8 mouse cellular contexts compared by ENCODE assay signal in genomic region chr7:31149271-31149670, GRCm38 (mm10). TPM values are rescaled to one million over a fixed set of nuclear protein-coding genes. Genes with fewer than 3 reads are reported as not detected.
DNase-seq lines count a peak whose midpoint lies in the region; ATAC-seq and TF ChIP-seq lines count a peak whose summit lies in the region.

No protein-coding gene starts in this region.

- peak overlapping the region; percentile 88 for H3K4me3 ChIP-seq in kidney, embryonic 14.5 days (ENCODE audit: low read length)
- H3K4me3 ChIP-seq in bone marrow macrophage, adult 2 months (ENCODE audit: insufficient read depth, low read length) = peak overlapping the region; percentile 91
- H3K4me3 ChIP-seq in hindbrain, embryonic 13.5 days = peak overlapping the region; percentile 79
- H3K4me3 ChIP-seq in midbrain, embryonic 13.5 days (replicated peaks) = peak overlapping the region; percentile 95

- no peak for DNase-seq in kidney, adult 18-20 months
- DNase-seq in embryo, embryonic 10.5 days (ENCODE audit: low spot score) = no peak

- H3K27me3 ChIP-seq in kidney, embryonic 14.5 days (ENCODE audit: control insufficient read depth, insufficient read depth, low read length) = no peaks in the 10 kb centered on the region
- no peaks in the 10 kb centered on the region for H3K27me3 ChIP-seq in hindbrain, embryonic 13.5 days
- no peaks in the 10 kb centered on the region for H3K27me3 ChIP-seq in midbrain, embryonic 13.5 days

- WGBS in kidney, embryonic 14.5 days = 29% methylated on average over 9 of the region's 9 CpGs
- 37% methylated on average over 9 of the region's 9 CpGs for WGBS in hindbrain, embryonic 13.5 days
- WGBS in midbrain, embryonic 13.5 days = 33% methylated on average over 9 of the region's 9 CpGs

- peak overlapping the region; percentile 79 for H3K4me2 ChIP-seq in kidney, embryonic 14.5 days (replicated peaks; ENCODE audit: low read depth, low read length)
- H3K4me2 ChIP-seq in hindbrain, embryonic 13.5 days = peak overlapping the region; percentile 74
- H3K4me2 ChIP-seq in midbrain, embryonic 13.5 days (replicated peaks) = peak overlapping the region; percentile 83

- no peak for TF ChIP-seq POLR2A in bone marrow macrophage, adult 2 months (IDR thresholded peaks at IDR 0.05; ENCODE audit: borderline replicate concordance, low read depth, low read length)

- H3K36me3 ChIP-seq in kidney, embryonic 14.5 days (ENCODE audit: control insufficient read depth, insufficient read depth, low read length) = peaks cover 9% of the 10 kb centered on the region; the same call in 1 of the 2 replicates
- H3K36me3 ChIP-seq in hindbrain, embryonic 13.5 days = peaks cover 11% of the 10 kb centered on the region
- H3K36me3 ChIP-seq in midbrain, embryonic 13.5 days = peaks cover 28% of the 10 kb centered on the region

- TF ChIP-seq CTCF in bone marrow macrophage, adult 2 months (IDR thresholded peaks at IDR 0.05; ENCODE audit: low read depth, low read length) = no peak

- ATAC-seq in kidney, embryonic 14.5 days (ENCODE audit: low FRiP score, low TSS enrichment) = no peak
- ATAC-seq in hindbrain, embryonic 13.5 days (ENCODE audit: low FRiP score) = peak; percentile 1; the same call in 1 of the 2 replicates
- ATAC-seq in midbrain, embryonic 13.5 days = no peak
- ATAC-seq in activated CD4-positive, CD25-positive, alpha-beta regulatory T cell, adult 4 months = no peak
- ATAC-seq in monocyte, adult 5-6 weeks (replicated peaks; ENCODE audit: insufficient number of reproducible peaks, low FRiP score, low TSS enrichment, poor library complexity, severe bottlenecking) = no peak

- peak overlapping the region; percentile 4; the same call in 1 of the 2 replicates for H3K27ac ChIP-seq in kidney, embryonic 14.5 days (ENCODE audit: low read depth, low read length)
- H3K27ac ChIP-seq in bone marrow macrophage, adult 2 months (ENCODE audit: insufficient read depth, low read depth, low read length) = no peak overlapping the region
- peak overlapping the region; percentile 100 for H3K27ac ChIP-seq in hindbrain, embryonic 13.5 days
- H3K27ac ChIP-seq in midbrain, embryonic 13.5 days = peak overlapping the region; percentile 99

- peaks cover 37% of the 10 kb centered on the region; the same call in 1 of the 2 replicates for H3K4me1 ChIP-seq in kidney, embryonic 14.5 days (ENCODE audit: control insufficient read depth, insufficient read depth, low read length)
- H3K4me1 ChIP-seq in bone marrow macrophage, adult 2 months (ENCODE audit: control insufficient read depth, insufficient read depth, low read length) = peaks cover 36% of the 10 kb centered on the region
- peaks cover 45% of the 10 kb centered on the region for H3K4me1 ChIP-seq in hindbrain, embryonic 13.5 days (replicated peaks)
- peaks cover 51% of the 10 kb centered on the region for H3K4me1 ChIP-seq in midbrain, embryonic 13.5 days (replicated peaks)

- H3K9me3 ChIP-seq in kidney, embryonic 14.5 days (ENCODE audit: control insufficient read depth, low read length) = no peaks in the 10 kb centered on the region
- no peaks in the 10 kb centered on the region for H3K9me3 ChIP-seq in hindbrain, embryonic 13.5 days
- H3K9me3 ChIP-seq in midbrain, embryonic 13.5 days = no peaks in the 10 kb centered on the region

- H3K9ac ChIP-seq in kidney, embryonic 14.5 days (ENCODE audit: low read depth, low read length) = peak overlapping the region; percentile 97
- peak overlapping the region; percentile 100 for H3K9ac ChIP-seq in hindbrain, embryonic 13.5 days
- H3K9ac ChIP-seq in midbrain, embryonic 13.5 days (replicated peaks) = peak overlapping the region; percentile 99

RNA-seq across cellular contexts. Expression of gene Gramd1a, which starts 6.4 kb away (rescaled TPM):
- polyA plus RNA-seq in kidney, embryonic 14.5 days (2014; fragmentation: Nextera tagmentation; extraction: Ambion mirVana) = 50.3 and 61.9 TPM in 2 replicates
- polyA plus RNA-seq in bone marrow macrophage, adult 2 months (2012; ENCODE audit: insufficient read depth, insufficient read length, missing spikeins) = 63.6 and 99.3 TPM in 2 replicates
- 227 and 231 TPM in 2 replicates for polyA plus RNA-seq in hindbrain, embryonic 13.5 days (2015; fragmentation: Nextera tagmentation; extraction: Ambion mirVana)
- polyA plus RNA-seq in midbrain, embryonic 13.5 days (2015; fragmentation: Nextera tagmentation; extraction: Ambion mirVana) = 213 and 241 TPM in 2 replicates
- 100 to 1,000 TPM in 1 of 2 experiments, 10 to 100 TPM in 1; 81.1 to 115 TPM for polyA plus RNA-seq in activated CD4-positive, CD25-positive, alpha-beta regulatory T cell, adult 4 months (2017; shearing (Covaris generic))
- 60.2 to 141 TPM (median 71.3 TPM) in 3 replicates for total RNA-seq in monocyte, adult 5-6 weeks (2017)

RNA-seq across cellular contexts. Expression of gene Scn1b, which starts 22.5 kb away (rescaled TPM):
- 1.0 and 1.6 TPM in 2 replicates for polyA plus RNA-seq in kidney, embryonic 14.5 days (2014; fragmentation: Nextera tagmentation; extraction: Ambion mirVana)
- 30.7 and 33.7 TPM in 2 replicates for polyA plus RNA-seq in bone marrow macrophage, adult 2 months (2012; ENCODE audit: insufficient read depth, insufficient read length, missing spikeins)
- polyA plus RNA-seq in hindbrain, embryonic 13.5 days (2015; fragmentation: Nextera tagmentation; extraction: Ambion mirVana) = 4.7 and 5.2 TPM in 2 replicates
- 1.2 and 2.7 TPM in 2 replicates for polyA plus RNA-seq in midbrain, embryonic 13.5 days (2015; fragmentation: Nextera tagmentation; extraction: Ambion mirVana)
- not detected for polyA plus RNA-seq in activated CD4-positive, CD25-positive, alpha-beta regulatory T cell, adult 4 months (2017; shearing (Covaris generic))
- total RNA-seq in monocyte, adult 5-6 weeks (2017) = 3.0 to 4.3 TPM (median 4.1 TPM) in 3 replicates

RNA-seq across cellular contexts. Expression of gene Hpn, which starts 34.2 kb away (rescaled TPM):
- polyA plus RNA-seq in kidney, embryonic 14.5 days (2014; fragmentation: Nextera tagmentation; extraction: Ambion mirVana) = 26.4 and 27.5 TPM in 2 replicates
- 30.9 and 39.0 TPM in 2 replicates for polyA plus RNA-seq in bone marrow macrophage, adult 2 months (2012; ENCODE audit: insufficient read depth, insufficient read length, missing spikeins)
- polyA plus RNA-seq in hindbrain, embryonic 13.5 days (2015; fragmentation: Nextera tagmentation; extraction: Ambion mirVana) = 0.65 and 0.78 TPM in 2 replicates
- polyA plus RNA-seq in midbrain, embryonic 13.5 days (2015; fragmentation: Nextera tagmentation; extraction: Ambion mirVana) = 0.18 and 0.59 TPM in 2 replicates
- polyA plus RNA-seq in activated CD4-positive, CD25-positive, alpha-beta regulatory T cell, adult 4 months (2017; shearing (Covaris generic)) = 1 to 10 TPM; 4.3 to 5.6 TPM
- total RNA-seq in monocyte, adult 5-6 weeks (2017) = 0.49 to 1.9 TPM (median 0.57 TPM) in 3 replicates
